ENCODE assay signal across 10 mouse cellular contexts in the genomic region with DNA sequence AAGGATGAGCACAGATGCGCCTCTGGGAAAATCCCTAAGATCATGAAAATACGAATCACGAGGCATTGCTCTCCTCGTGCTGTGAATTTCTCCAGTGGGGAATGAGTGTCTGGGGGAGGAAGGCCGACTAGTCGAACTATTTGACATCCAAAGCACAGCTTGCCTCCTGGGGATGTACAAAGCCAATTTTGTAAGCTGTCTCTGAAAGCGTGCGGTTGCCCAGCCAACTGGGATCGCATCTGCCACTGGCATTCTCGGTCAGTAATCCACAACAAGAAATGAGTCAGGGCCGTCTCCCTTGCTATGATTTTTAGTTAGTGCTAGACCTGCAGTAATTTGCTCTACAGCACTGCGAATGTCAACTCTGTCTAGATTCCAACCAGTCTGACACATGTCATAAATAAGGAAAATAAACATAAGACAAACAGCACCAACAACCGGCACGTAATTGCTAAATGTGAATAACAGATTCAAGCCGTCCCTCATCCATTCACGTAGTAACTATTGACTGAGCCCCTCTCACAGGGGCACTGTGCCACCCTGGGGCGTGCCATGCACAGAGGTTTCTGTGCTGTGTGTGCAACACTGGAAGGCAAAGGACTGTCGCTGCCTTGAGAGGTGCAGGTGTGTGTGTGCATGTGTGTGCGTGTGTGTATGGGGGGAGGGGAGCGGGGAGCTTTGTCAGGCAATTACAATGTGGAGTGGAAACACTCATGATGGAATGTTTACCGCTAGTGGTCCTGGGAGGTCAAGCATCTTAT. TPM values are rescaled to one million over a fixed set of nuclear protein-coding genes. Genes with fewer than 3 reads are reported as not detected.
DNase-seq lines count a peak whose midpoint lies in the region; ATAC-seq and TF ChIP-seq lines count a peak whose summit lies in the region.
"Had no signal": no experiment of that assay in that cellular context is flagged by ENCODE, and none has a peak within 500 bp of the region (broad histone marks: within the 10 kb centered on the region; RNA-seq: fewer than 3 reads in every experiment).

No protein-coding gene starts in this region.

- peak overlapping the region; percentile 54 for H3K27ac ChIP-seq in forebrain, embryonic 16.5 days (ENCODE audit: low read length)
- peak overlapping the region; percentile 81 for H3K27ac ChIP-seq in neural tube, embryonic 13.5 days (replicated peaks)
- H3K27ac ChIP-seq in liver, postnatal 0 days (ENCODE audit: low read depth) = no peak overlapping the region
- H3K27ac ChIP-seq: embryonic facial prominence, embryonic 13.5 days; limb, embryonic 15.5 days had no signal

- H3K4me3 ChIP-seq in forebrain, embryonic 16.5 days (replicated peaks; ENCODE audit: low read length) = no peak overlapping the region
- no peak overlapping the region for H3K4me3 ChIP-seq in neural tube, embryonic 13.5 days
- no peak overlapping the region for H3K4me3 ChIP-seq in liver, postnatal 0 days (ENCODE audit: low read depth, low read length)
- H3K4me3 ChIP-seq: embryonic facial prominence, embryonic 13.5 days; limb, embryonic 15.5 days had no signal

- WGBS in forebrain, embryonic 16.5 days = 49% methylated on average over 21 of the region's 21 CpGs
- WGBS in neural tube, embryonic 13.5 days = 44% methylated on average over 21 of the region's 21 CpGs
- 85% methylated on average over 21 of the region's 21 CpGs for WGBS in liver, postnatal 0 days (ENCODE audit: insufficient replicate concordance)

- no peaks in the 10 kb centered on the region for H3K9me3 ChIP-seq in forebrain, embryonic 16.5 days (ENCODE audit: control insufficient read depth, low read length)
- H3K9me3 ChIP-seq in neural tube, embryonic 13.5 days = no peaks in the 10 kb centered on the region
- no peaks in the 10 kb centered on the region for H3K9me3 ChIP-seq in liver, postnatal 0 days (ENCODE audit: low read length)
- H3K9me3 ChIP-seq: embryonic facial prominence, embryonic 13.5 days; limb, embryonic 15.5 days had no signal

- H3K4me1 ChIP-seq in forebrain, embryonic 16.5 days (replicated peaks; ENCODE audit: control insufficient read depth, insufficient read depth, low read length) = peaks cover 23% of the 10 kb centered on the region
- H3K4me1 ChIP-seq in neural tube, embryonic 13.5 days (replicated peaks) = peaks cover 31% of the 10 kb centered on the region
- H3K4me1 ChIP-seq in liver, postnatal 0 days (ENCODE audit: insufficient read depth) = no peaks in the 10 kb centered on the region

- peak; percentile 6 for DNase-seq in cerebellum, adult 11 months
- DNase-seq in layer of hippocampus, adult 9-11 months = peak; percentile 85
- DNase-seq in adrenal gland, adult 2 months = no peak
- no peak for DNase-seq in liver, postnatal 0 days
- DNase-seq in kidney, postnatal 14 days = no peak

- peak overlapping the region; percentile 12; the same call in 1 of the 2 replicates for H3K4me2 ChIP-seq in forebrain, embryonic 16.5 days (ENCODE audit: low read length)
- H3K4me2 ChIP-seq in neural tube, embryonic 13.5 days = peak overlapping the region; percentile 33
- H3K4me2 ChIP-seq in liver, postnatal 0 days (ENCODE audit: low read depth, low read length) = no peak overlapping the region
- H3K4me2 ChIP-seq: embryonic facial prominence, embryonic 13.5 days; limb, embryonic 15.5 days had no signal

- H3K9ac ChIP-seq in forebrain, embryonic 16.5 days (replicated peaks; ENCODE audit: low read depth, low read length) = no peak overlapping the region
- H3K9ac ChIP-seq in neural tube, embryonic 13.5 days = no peak overlapping the region
- H3K9ac ChIP-seq in liver, postnatal 0 days (replicated peaks) = no peak overlapping the region
- H3K9ac ChIP-seq: embryonic facial prominence, embryonic 13.5 days; limb, embryonic 15.5 days had no signal

- TF ChIP-seq CTCF in liver, postnatal 0 days (IDR thresholded peaks at IDR 0.05; ENCODE audit: low read depth) = no peak

- no peaks in the 10 kb centered on the region for H3K27me3 ChIP-seq in forebrain, embryonic 16.5 days (replicated peaks; ENCODE audit: control insufficient read depth, insufficient read depth, low read length)
- no peaks in the 10 kb centered on the region for H3K27me3 ChIP-seq in neural tube, embryonic 13.5 days
- no peaks in the 10 kb centered on the region for H3K27me3 ChIP-seq in liver, postnatal 0 days (ENCODE audit: insufficient read depth, low read length)
- H3K27me3 ChIP-seq: embryonic facial prominence, embryonic 13.5 days; limb, embryonic 15.5 days had no signal

- TF ChIP-seq EP300 in liver, postnatal 0 days (IDR thresholded peaks at IDR 0.05; ENCODE audit: low read depth) = no peak

- peak; percentile 86 for ATAC-seq in forebrain, embryonic 16.5 days
- ATAC-seq in neural tube, embryonic 13.5 days (ENCODE audit: low read depth) = peak; percentile 88
- ATAC-seq in liver, postnatal 0 days = no peak
- ATAC-seq in CD4-positive, CD25-positive, alpha-beta regulatory T cell, adult 4 months = no peak

- H3K36me3 ChIP-seq in forebrain, embryonic 16.5 days (ENCODE audit: control insufficient read depth, insufficient read depth) = no peaks in the 10 kb centered on the region
- H3K36me3 ChIP-seq in neural tube, embryonic 13.5 days = no peaks in the 10 kb centered on the region
- H3K36me3 ChIP-seq in liver, postnatal 0 days (replicated peaks; ENCODE audit: insufficient read depth, low read length) = no peaks in the 10 kb centered on the region
- H3K36me3 ChIP-seq: embryonic facial prominence, embryonic 13.5 days; limb, embryonic 15.5 days had no signal

RNA-seq across cellular contexts. Expression of a gene that starts 59.9 kb away (rescaled TPM):
- 53.2 and 57.9 TPM in 2 replicates for polyA plus RNA-seq in forebrain, embryonic 16.5 days (2015; fragmentation: Nextera tagmentation; extraction: Ambion mirVana)
- 52.8 and 53.6 TPM in 2 replicates for polyA plus RNA-seq in neural tube, embryonic 13.5 days (2015; fragmentation: Nextera tagmentation; extraction: Ambion mirVana)
- 10 to 100 TPM; 30.8 to 39.7 TPM for total RNA-seq in adrenal gland, adult 2 months (2021)
- 10.0 and 15.0 TPM in 2 replicates for polyA plus RNA-seq in adrenal gland, adult 2 months (2012; rRNA removed)
- polyA plus RNA-seq in liver, postnatal 0 days (2015; fragmentation: Nextera tagmentation; extraction: Ambion mirVana) = 23.2 and 23.8 TPM in 2 replicates
- polyA plus RNA-seq in CD4-positive, CD25-positive, alpha-beta regulatory T cell, adult 4 months (2017; shearing (Covaris generic)) = 10 to 100 TPM; 62.9 to 72.4 TPM

Comparison
In these comparisons a context has a peak if more than half of its experiments do, and no peak if none do; other contexts are left out.
1. DNase-seq: peak in cerebellum, adult 11 months (single experiment) and layer of hippocampus, adult 9-11 months (single experiment); none in adrenal gland, adult 2 months (single experiment), liver, postnatal 0 days (single experiment) and kidney, postnatal 14 days (single experiment).
2. ATAC-seq: peak in forebrain, embryonic 16.5 days (single experiment) and neural tube, embryonic 13.5 days (single experiment); none in liver, postnatal 0 days (single experiment) and CD4-positive, CD25-positive, alpha-beta regulatory T cell, adult 4 months (single experiment).